Mouse (Mus musculus) midbrain, postnatal 0 days (tissue): ENCODE results near the gene Adamts4. TPM values are rescaled to one million over a fixed set of nuclear protein-coding genes. Genes with fewer than 3 reads are reported as not detected.

ENCODE experiments used
- ATAC-seq: fragments of 200-750 bp; cut with Nextera tagmentation; 2 replicates; pipeline ENCODE4 v1.8.0; 2017; ENCODE audit warnings: moderate number of reproducible peaks, mild to moderate bottlenecking, moderate TSS enrichment, moderate library complexity; ENCODE audit not compliant: low FRiP score
- DNase-seq: peaks from one replicate; pipeline ENCODE4 v3.0.0-alpha.2; 2015; ENCODE audit warnings: low spot score
- H3K27ac ChIP-seq: fragments of 300-500 bp; sonication (generic); 2 replicates; pipeline ENCODE4 v1.5.1; 2014; ENCODE audit warnings: low read depth, mild to moderate bottlenecking, low read length, mixed read lengths
- H3K27me3 ChIP-seq: fragments of 300-500 bp; sonication (generic); 2 replicates; pipeline ENCODE4 v1.6.1; 2014; ENCODE audit warnings: low read length, control low read depth, mixed read lengths; ENCODE audit not compliant: insufficient read depth
- H3K36me3 ChIP-seq: fragments of 300-500 bp; sonication (generic); 2 replicates; pipeline ENCODE4 v1.6.1; 2014; ENCODE audit warnings: low read length, control low read depth, mixed read lengths; ENCODE audit not compliant: insufficient read depth
- H3K4me1 ChIP-seq: fragments of 300-500 bp; sonication (generic); 2 replicates; pipeline ENCODE4 v1.6.1; 2014; ENCODE audit warnings: mild to moderate bottlenecking, control low read depth, antibody characterized with exemption, low read length, mixed read lengths; ENCODE audit not compliant: insufficient read depth
- H3K4me2 ChIP-seq: fragments of 300-500 bp; sonication (generic); 2 replicates; pipeline ENCODE4 v1.6.1; 2014; ENCODE audit warnings: low read depth, mild to moderate bottlenecking, low read length, mixed read lengths; ENCODE audit not compliant: poor library complexity, severe bottlenecking
- H3K4me3 ChIP-seq: fragments of 300-500 bp; sonication (generic); 2 replicates; pipeline ENCODE4 v1.5.1; 2014; ENCODE audit warnings: low read depth, mild to moderate bottlenecking, low read length, moderate library complexity
- H3K9ac ChIP-seq: fragments of 300-500 bp; sonication (generic); replicated peaks from 2 replicates; pipeline ENCODE4 v1.6.1; 2014; ENCODE audit warnings: mild to moderate bottlenecking, low read length, moderate library complexity, mixed read lengths; ENCODE audit not compliant: poor library complexity, severe bottlenecking
- H3K9me3 ChIP-seq: fragments of 300-500 bp; sonication (generic); 2 replicates; pipeline ENCODE4 v1.6.1; 2016; ENCODE audit warnings: low read length, control low read depth
- CTCF ChIP-seq: IDR thresholded peaks from 2 replicates; pipeline ENCODE4 v1.5.1; 2016; ENCODE audit warnings: antibody characterized with exemption, mild to moderate bottlenecking
- WGBS: fragments of 180-500 bp; shearing (Covaris S2); extraction: QIAGEN DNeasy Blood & Tissue Kit; methylation state at CpG from one replicate; pipeline ENCODE4 v1.1.7; 2014; 5-methylcytosine and 5-hydroxymethylcytosine counted together
- polyA plus RNA-seq: library from polyadenylated mRNA; unstranded; fragments of >200 nt; fragmentation: Nextera tagmentation; extraction: Ambion mirVana; gene quantifications from 2 replicates; pipeline ENCODE4 v1.2.1, GENCODE M21; 2015
- total RNA-seq: library from RNA; depleted of rRNA; stranded (reverse); fragments of >200 nt; gene quantifications from 2 replicates; pipeline ENCODE4 v1.2.3, GENCODE M21; 2014

The Adamts4 gene
- total and polyA plus RNA-seq, 2 experiments from 2014 or later: 4.2 to 8.2 TPM

GRCm38 (mm10) chr1:171209409-171209808 is 40.8 kb upstream of the Adamts4 start:
- Histone ChIP-seq H3K4me3 (no peak overlapping the region), H3K27ac (no peak overlapping the region), H3K9ac (no peak overlapping the region), H3K36me3 (no peaks in the 10 kb centered on the region), H3K27me3 (no peaks in the 10 kb centered on the region), H3K4me2 (no peak overlapping the region), H3K4me1 (no peaks in the 10 kb centered on the region), H3K9me3 (no peaks in the 10 kb centered on the region)
- WGBS: 15% methylated on average over 4 of the region's 4 CpGs
- TF ChIP-seq CTCF: no peak
- ATAC-seq (no peak), DNase-seq (no peak)

GRCm38 (mm10) chr1:171212854-171213253 is 37.4 kb upstream of the Adamts4 start:
- no peaks in the 10 kb centered on the region for H3K4me1 ChIP-seq
- no peaks in the 10 kb centered on the region for H3K27me3 ChIP-seq
- peaks cover 4% of the 10 kb centered on the region; the same call in 1 of the 2 replicates for H3K36me3 ChIP-seq
- no peak overlapping the region for H3K4me2 ChIP-seq
- no peak for ATAC-seq
- DNase-seq: no peak
- H3K27ac ChIP-seq: no peak overlapping the region
- TF ChIP-seq CTCF: no peak
- WGBS: 39% methylated on average over 3 of the region's 3 CpGs
- H3K4me3 ChIP-seq: no peak overlapping the region
- H3K9ac ChIP-seq: no peak overlapping the region
- no peaks in the 10 kb centered on the region for H3K9me3 ChIP-seq

GRCm38 (mm10) chr1:171213801-171214496 is 36.3 kb upstream of the Adamts4 start, which contains the start of gene Nr1i3:
Gene Nr1i3 (plus strand): TSS chr1:171213970.
- ATAC-seq (no peak), DNase-seq (no peak)
- WGBS: 66% methylated on average over 10 of the region's 10 CpGs
- Histone ChIP-seq H3K9me3 (no peaks in the 10 kb centered on the region), H3K4me2 (no peak within 1 kb of the TSS), H3K36me3 (peaks cover 13% of the 10 kb centered on the region; the same call in 1 of the 2 replicates), H3K4me1 (no peaks in the 10 kb centered on the region), H3K4me3 (no peak within 1 kb of the TSS), H3K27ac (no peak within 1 kb of the TSS), H3K9ac (no peak within 1 kb of the TSS), H3K27me3 (no peaks in the 10 kb centered on the region)
- TF ChIP-seq CTCF: no peak

GRCm38 (mm10) chr1:171216241-171216955 is 33.8 kb upstream of the Adamts4 start:
- 90% methylated on average over 18 of the region's 18 CpGs for WGBS
- no peak overlapping the region for H3K4me2 ChIP-seq
- no peak overlapping the region for H3K4me3 ChIP-seq
- H3K4me1 ChIP-seq: peaks cover 5% of the 10 kb centered on the region
- no peak overlapping the region for H3K27ac ChIP-seq
- peaks cover 26% of the 10 kb centered on the region; the same call in 1 of the 2 replicates for H3K36me3 ChIP-seq
- no peak overlapping the region for H3K9ac ChIP-seq
- H3K27me3 ChIP-seq: no peaks in the 10 kb centered on the region
- no peak for DNase-seq
- no peak for TF ChIP-seq CTCF
- no peaks in the 10 kb centered on the region for H3K9me3 ChIP-seq
- no peak for ATAC-seq

GRCm38 (mm10) chr1:171220871-171221270 is 29.4 kb upstream of the Adamts4 start:
- WGBS: 8% methylated on average over 10 of the region's 10 CpGs
- peak overlapping the region; percentile 50; the same call in 1 of the 2 replicates for H3K9ac ChIP-seq
- H3K4me3 ChIP-seq: peak overlapping the region; percentile 60
- peak overlapping the region; percentile 32; the same call in 1 of the 2 replicates for H3K27ac ChIP-seq
- peaks cover 6% of the 10 kb centered on the region for H3K4me1 ChIP-seq
- TF ChIP-seq CTCF: peak; percentile 95
- peaks cover 26% of the 10 kb centered on the region; the same call in 1 of the 2 replicates for H3K36me3 ChIP-seq
- peak overlapping the region; percentile 71 for H3K4me2 ChIP-seq
- ATAC-seq (peak; percentile 24; the same call in 1 of the 2 replicates), DNase-seq (peak; percentile 90)
- H3K27me3 ChIP-seq: no peaks in the 10 kb centered on the region
- no peaks in the 10 kb centered on the region for H3K9me3 ChIP-seq
